Mouse (Mus musculus): ENCODE measurements around the gene Nr1d2. TPM values are rescaled to one million over a fixed set of nuclear protein-coding genes. Genes with fewer than 3 reads are reported as not detected.

The Nr1d2 gene
- polyA plus RNA-seq, 1 experiment from 2014 or later = 6.0 TPM

Small RNAs within 50 kb of the gene (microRNA-seq; reads per million reads assigned to microRNA genes)
- not detected for gene Gm44469

Other genes with a start within 250 kb of the Nr1d2 start
- 54.3 and 54.9 TPM in 2 replicates for gene Nkiras1, start 32.0 kb upstream of the Nr1d2 start, polyA plus RNA-seq (2015; fragmentation: Nextera tagmentation; extraction: Ambion mirVana)
- gene Rpl15, start 32.3 kb upstream of the Nr1d2 start, polyA plus RNA-seq (2015; fragmentation: Nextera tagmentation; extraction: Ambion mirVana) = 257 and 269 TPM in 2 replicates
- gene Ube2e1, start 92.7 kb upstream of the Nr1d2 start, polyA plus RNA-seq (2015; fragmentation: Nextera tagmentation; extraction: Ambion mirVana) = 195 and 196 TPM in 2 replicates